Mouse (Mus musculus) megakaryocyte, embryonic 14.5 days (primary cell): Measurements from ENCODE around the gene Tgfbi.

Experiments used
- FLI1 ChIP-seq: IDR thresholded peaks from 2 replicates; pipeline ENCODE4 v1.6.1; 2012; ENCODE audit warnings: low read length, inconsistent platforms, mixed read lengths
- GATA1 ChIP-seq: IDR thresholded peaks from 3 replicates; pipeline ENCODE4 v1.6.1; 2012; ENCODE audit warnings: mixed read lengths, low read length, inconsistent platforms, borderline replicate concordance

GRCm38 (mm10) chr13:56591191-56591590 lies 18.1 kb upstream of the Tgfbi start:
- TF ChIP-seq FLI1: no peak
- no peak for TF ChIP-seq GATA1
